Mouse (Mus musculus): Measurements from ENCODE around the gene Ccdc89.

The Ccdc89 gene

GRCm38 (mm10) chr7:90475793-90476312 is 49.5 kb downstream of the Ccdc89 start, which contains the start of gene Tmem126b:
Gene Tmem126b (minus strand): TSS chr7:90476001.
- DNase-seq (ENCODE audit: low read depth): peak; percentile 99

DNA sequence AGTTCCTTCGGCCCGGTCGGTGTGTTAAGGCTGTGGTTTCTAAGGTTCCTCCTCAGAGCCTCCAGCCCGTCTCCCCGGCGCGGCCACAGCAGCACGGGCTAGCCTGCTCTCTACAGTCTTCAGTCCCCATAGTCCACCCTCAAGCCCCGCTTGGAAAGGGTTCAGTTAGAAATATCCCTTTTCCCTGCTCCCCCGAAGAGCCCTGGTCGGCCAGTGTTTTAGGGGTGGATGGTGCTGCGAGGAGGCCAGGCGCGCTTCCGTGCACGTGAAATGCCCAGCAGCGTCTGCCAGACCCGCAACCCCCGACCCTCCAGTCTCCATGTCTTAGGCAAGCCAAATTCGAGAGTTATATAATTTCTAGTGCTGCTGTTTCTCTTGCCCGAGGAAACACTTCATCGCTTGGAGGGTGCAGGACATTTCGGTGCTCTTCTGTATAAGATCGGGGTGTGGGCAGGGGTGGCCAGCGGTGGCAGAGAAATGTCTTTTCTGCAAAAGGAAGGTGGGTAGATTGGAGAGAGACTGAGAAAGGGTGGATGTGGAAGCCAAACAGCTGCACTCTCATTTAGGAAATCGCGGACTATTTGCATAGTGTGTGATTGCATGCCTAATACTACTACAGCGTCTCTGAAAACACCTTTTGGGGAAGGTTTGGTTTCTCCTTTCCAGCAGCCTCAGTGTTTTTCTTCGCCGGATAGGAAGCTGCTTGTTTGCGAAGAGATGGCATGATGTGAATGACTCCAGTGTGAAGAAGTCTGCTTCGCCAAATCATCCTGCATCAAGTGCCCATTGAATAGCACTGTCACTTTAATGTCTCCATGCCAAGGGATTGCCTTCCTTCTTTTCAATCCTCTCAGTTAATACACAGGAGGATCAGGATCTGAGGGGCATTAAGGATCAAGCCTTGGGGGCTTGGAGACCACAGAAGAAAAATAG is 50.2 kb downstream of the Ccdc89 start, which contains the start of gene Dlg2:
TSS of gene Dlg2 (plus strand) at position 360 of the 933 bp plus-strand sequence.
- DNase-seq (ENCODE audit: low read depth): no peak
